Mouse (Mus musculus) ovary, adult 18-20 months (tissue): Measurements from ENCODE around the gene Cd47.

Experiments used
- DNase-seq: peaks from one replicate; pipeline ENCODE4 v3.0.0; 2022; ENCODE audit warnings: low spot score, mixed read lengths

Cd47 gene

GRCm38 (mm10) chr16:49949261-49949660, 148.9 kb downstream of the Cd47 start:
- DNase-seq = no peak

DNA sequence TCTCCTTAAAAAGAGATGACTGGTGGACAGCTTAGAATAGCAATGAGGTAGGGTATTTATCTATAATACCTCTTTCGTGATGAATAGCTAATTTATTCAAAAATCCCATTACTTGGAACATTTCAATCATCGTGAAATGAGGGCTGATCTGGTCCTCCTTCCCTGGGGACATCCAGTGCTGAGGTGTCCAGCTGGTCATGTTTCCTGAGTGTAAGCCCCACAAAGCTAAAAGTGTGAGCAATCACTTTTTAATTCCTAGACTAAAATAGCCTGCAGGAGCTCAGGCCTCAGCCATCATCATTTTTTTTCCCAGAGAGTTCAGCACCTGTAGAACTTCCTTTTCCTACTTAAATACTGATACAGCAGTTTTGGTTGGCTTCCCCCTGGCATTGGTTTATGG, 150.0 kb downstream of the Cd47 start:
- no peak for DNase-seq

GRCm38 (mm10) chr16:49951288-49951691, 151.0 kb downstream of the Cd47 start:
- no peak for DNase-seq

GRCm38 (mm10) chr16:49951925-49952523, 151.7 kb downstream of the Cd47 start:
- no peak for DNase-seq

DNA sequence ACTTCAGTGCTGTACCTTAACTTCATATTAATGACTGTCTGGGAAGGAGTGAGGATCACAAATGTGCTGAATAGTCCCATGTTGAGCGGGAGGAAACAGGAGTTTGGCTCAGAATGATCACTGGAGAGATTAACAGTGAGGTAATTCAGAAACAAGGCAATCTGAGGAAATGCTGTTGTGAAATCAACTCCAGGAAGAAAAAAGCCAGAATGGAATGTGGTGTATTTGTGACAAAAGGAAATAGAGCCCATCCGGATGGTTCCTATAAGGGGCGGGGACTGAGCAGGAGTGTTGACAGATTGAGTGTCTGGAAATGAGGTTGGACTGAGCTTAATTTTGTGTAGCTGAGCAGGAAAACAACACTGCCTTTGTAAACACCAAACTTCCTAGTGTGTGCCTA, 153.5 kb downstream of the Cd47 start:
- DNase-seq = no peak

GRCm38 (mm10) chr16:49954909-49955308, 154.6 kb downstream of the Cd47 start:
- DNase-seq = no peak

DNA sequence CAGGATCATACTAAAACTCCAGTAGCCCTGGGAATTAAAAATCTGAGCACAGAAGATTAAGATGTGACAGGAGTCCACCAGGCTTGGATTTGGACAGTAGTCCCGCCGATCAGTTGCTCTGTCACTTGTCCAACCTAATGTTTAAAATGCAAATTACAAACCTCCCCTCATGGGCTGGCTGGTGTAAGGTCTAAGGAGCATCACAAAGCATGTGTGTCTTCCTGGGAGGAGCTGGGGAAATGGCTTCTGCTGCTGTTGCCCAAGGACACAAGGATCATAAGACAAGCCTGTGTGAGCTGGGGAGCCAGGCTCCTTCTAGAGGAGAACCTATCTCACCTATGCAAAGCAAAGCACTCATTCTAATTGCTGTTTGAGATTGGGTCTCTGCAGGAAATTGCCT, 155.0 kb downstream of the Cd47 start:
- no peak for DNase-seq

DNA sequence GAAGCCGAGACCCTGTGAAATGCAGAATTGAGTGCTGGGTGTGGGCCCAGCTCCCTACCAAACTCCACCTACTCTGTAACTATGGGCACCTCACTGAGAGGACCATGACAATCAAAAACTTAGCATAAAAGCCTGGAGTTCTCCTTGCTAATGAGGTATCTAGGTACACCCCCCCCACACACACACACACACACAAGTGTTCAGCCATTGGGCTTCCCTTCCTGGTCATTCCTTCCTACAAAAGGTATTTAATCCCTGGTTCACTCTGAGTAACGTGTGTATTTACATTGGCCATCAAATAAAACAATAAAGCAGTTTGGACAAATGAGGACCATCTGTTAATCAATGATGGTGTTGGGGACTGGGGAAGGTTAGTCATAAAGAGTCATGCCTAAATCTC, 155.6 kb downstream of the Cd47 start:
- DNase-seq = no peak

GRCm38 (mm10) chr16:49956531-49957302, 156.4 kb downstream of the Cd47 start:
- DNase-seq = no peak

- no peak for DNase-seq
These were observed 158.6 kb downstream of the Cd47 start for GRCm38 (mm10) chr16:49958900-49959436.

DNA sequence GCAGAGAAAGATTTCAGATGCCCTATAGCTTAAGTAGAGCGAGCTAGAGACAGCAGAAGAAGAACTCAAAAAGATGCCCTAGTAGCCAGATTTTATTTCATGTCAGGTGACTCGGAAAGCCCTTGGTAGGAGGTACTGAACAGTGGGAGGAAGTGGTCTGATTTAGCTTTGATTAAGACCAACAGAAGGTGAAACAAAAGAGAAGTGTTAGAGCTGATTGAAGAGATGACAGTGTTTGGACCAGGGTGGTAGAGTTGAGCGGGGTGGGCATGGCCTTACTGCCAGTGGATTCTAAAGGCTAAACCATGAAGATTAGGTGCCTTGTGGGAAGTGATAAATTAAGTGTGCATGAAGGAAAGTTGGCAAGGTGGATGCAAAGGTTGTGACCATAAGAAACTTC, 162.0 kb downstream of the Cd47 start:
- DNase-seq = no peak

DNA sequence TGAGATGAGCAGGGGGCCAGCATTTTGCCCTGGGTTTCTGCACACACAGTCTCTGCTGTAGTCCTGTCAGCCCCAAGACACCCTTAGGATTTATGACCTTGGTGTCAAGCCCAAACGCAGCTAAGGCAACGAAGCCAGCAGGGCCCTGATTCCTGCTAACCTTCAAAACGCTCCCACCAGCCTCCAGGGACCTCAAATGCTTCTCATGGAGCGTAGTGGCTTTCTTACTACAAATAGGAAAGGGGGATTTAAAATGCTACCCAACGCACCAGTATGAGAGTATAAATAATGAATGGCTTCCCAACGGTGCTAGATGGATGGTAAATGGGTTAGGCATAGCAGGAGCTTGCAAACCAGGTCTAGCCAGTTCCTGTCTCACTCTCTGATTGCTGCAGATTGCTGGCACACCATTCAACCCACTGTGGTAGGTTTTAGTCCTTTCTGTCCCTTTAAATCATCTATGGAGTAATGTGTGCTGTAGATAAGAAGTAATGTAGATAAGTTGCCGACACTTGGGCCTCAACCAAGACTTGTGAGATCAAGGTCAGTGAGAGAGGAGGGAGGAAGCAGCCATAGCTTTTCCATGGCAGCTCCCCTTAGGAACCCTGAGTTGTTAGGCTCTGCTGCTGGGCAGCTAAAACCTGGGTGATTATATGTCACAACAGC, 164.1 kb downstream of the Cd47 start:
- DNase-seq = peak; percentile 49
